Mouse (Mus musculus) E14TG2a.4 (cell line): ENCODE measurements at regions not wholly inside any gene's neighbourhood (a gene's known extent, or its start where the extent isn't known, plus 50 kb on each side); places are given as distances from the start of the nearest gene placed in this dataset.

ENCODE experiments used
- H3K27me3 ChIP-seq: 2 replicates; pipeline ENCODE4 v1.6.1; 2014; ENCODE audit warnings: low read length, control low read depth; ENCODE audit not compliant: insufficient read depth
- H3K36me3 ChIP-seq: 2 replicates; pipeline ENCODE4 v1.6.1; 2014; ENCODE audit warnings: low read length, control low read depth; ENCODE audit not compliant: insufficient read depth
- H3K4me1 ChIP-seq: replicated peaks from 2 replicates; pipeline ENCODE4 v1.6.1; 2014; ENCODE audit warnings: low read depth, low read length, control low read depth
- H3K4me3 ChIP-seq: replicated peaks from 2 replicates; pipeline ENCODE4 v1.5.1; 2014; ENCODE audit warnings: mild to moderate bottlenecking, low read length
- H3K9me3 ChIP-seq: 2 replicates; pipeline ENCODE4 v1.6.1; 2014; ENCODE audit warnings: low read length, control low read depth
- CTCF ChIP-seq: conservative IDR thresholded peaks from 2 replicates; pipeline ENCODE4 v1.5.1; 2014; ENCODE audit warnings: low read length
- NANOG ChIP-seq: IDR thresholded peaks from 2 replicates; pipeline ENCODE4 v1.6.1; 2014; ENCODE audit warnings: borderline replicate concordance, low read length, mixed read lengths
- POU5F1 ChIP-seq: IDR thresholded peaks from 2 replicates; pipeline ENCODE4 v1.6.1; 2014; ENCODE audit warnings: low read length, borderline replicate concordance

- TF ChIP-seq POU5F1 (no peak), CTCF (peak; percentile 94), NANOG (no peak)
- Histone ChIP-seq H3K4me1 (peaks cover 59% of the 10 kb centered on the region), H3K36me3 (no peaks in the 10 kb centered on the region), H3K27me3 (peaks cover 39% of the 10 kb centered on the region), H3K4me3 (peak overlapping the region; percentile 78), H3K9me3 (peaks cover 8% of the 10 kb centered on the region; the same call in 1 of the 2 replicates)
These were observed 87.8 kb upstream of the Sertad2 start for GRCm38 (mm10) chr11:20455085-20455864.

DNA sequence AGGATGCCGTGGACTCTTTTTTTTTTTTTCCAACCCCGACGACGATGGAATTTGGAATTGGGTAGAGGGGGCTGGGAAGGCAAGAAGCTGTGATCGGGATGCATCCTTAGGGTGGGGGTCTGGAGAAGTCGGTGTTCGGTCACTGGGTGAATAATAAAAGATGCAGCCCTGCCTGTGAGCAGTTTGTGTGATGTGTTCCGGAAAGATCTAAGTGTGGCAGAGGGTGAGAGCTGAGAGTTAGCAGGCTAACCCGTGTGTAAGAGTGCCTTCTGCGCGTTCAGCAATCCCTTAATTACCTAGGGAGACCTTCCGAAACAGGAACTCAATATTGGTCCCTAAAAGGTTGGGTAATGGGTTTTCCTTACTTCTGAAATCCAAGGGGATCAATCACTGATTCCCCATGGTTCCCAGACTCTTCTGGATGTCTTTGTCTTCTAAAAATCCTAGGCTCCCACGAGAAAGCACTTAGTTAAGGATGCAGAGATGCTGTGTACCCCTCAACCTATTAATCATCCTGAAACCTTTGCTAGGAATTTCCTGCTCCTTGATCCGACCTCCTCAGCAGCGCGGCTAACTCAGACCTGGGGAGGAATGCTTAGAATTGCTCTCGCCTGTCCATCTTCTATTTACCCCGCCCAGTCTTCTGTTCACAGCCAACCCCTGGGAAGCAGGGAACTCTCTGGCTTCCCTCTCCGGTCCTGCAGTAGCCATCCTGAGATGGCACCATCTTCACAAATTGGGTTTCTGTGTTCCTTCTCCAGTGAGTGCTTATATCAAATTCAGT lies 87.0 kb upstream of the Sertad2 start:
- Histone ChIP-seq H3K36me3 (0 out of 2 replicates have a peak, but pooled peaks cover 5% of the 10 kb centered on the region), H3K27me3 (peaks cover 43% of the 10 kb centered on the region), H3K9me3 (peaks cover 8% of the 10 kb centered on the region; the same call in 1 of the 2 replicates), H3K4me3 (peak overlapping the region; percentile 78), H3K4me1 (peaks cover 56% of the 10 kb centered on the region)
- TF ChIP-seq POU5F1 = no peak
- TF ChIP-seq CTCF = no peak
- no peak for TF ChIP-seq NANOG

DNA sequence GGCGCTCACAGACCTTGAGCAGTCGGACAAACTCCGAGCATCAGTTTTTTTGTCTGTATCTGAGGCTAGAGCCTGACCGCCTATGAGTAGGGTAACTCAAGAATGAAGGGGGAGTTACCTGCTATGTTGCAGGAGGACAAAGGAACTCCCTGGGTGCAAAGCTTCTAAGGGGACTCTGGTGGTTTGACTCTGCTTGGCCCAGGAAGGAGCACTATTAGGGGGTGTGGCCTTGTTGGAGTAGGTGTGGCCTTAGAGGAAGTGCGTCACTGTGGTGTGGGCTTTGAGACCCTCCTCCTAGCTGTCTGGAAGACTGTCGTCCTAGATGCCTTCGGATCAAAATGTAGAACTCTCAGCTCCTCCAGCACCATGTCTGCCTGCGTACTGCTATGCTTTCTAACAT lies 83.9 kb upstream of the Sertad2 start:
- H3K4me1 ChIP-seq = peaks cover 76% of the 10 kb centered on the region
- H3K9me3 ChIP-seq = no peaks in the 10 kb centered on the region

GRCm38 (mm10) chr11:20460501-20460921 lies 82.5 kb upstream of the Sertad2 start:
- H3K36me3 ChIP-seq = 0 out of 2 replicates have a peak, but pooled peaks cover 5% of the 10 kb centered on the region
- TF ChIP-seq POU5F1 (no peak), CTCF (no peak), NANOG (no peak)
- peaks cover 79% of the 10 kb centered on the region for H3K4me1 ChIP-seq
- no peaks in the 10 kb centered on the region for H3K9me3 ChIP-seq
- peaks cover 40% of the 10 kb centered on the region for H3K27me3 ChIP-seq
- H3K4me3 ChIP-seq = no peak overlapping the region

More for the DNA sequence above, 83.9 kb upstream of the Sertad2 start:
- peak overlapping the region; percentile 79 for H3K4me3 ChIP-seq
- H3K27me3 ChIP-seq = peaks cover 35% of the 10 kb centered on the region
- TF ChIP-seq CTCF (no peak), POU5F1 (no peak), NANOG (no peak)
- 0 out of 2 replicates have a peak, but pooled peaks cover 5% of the 10 kb centered on the region for H3K36me3 ChIP-seq

- H3K9me3 ChIP-seq = no peaks in the 10 kb centered on the region
- H3K36me3 ChIP-seq = 0 out of 2 replicates have a peak, but pooled peaks cover 5% of the 10 kb centered on the region
- H3K4me3 ChIP-seq = no peak overlapping the region
- H3K27me3 ChIP-seq = peaks cover 33% of the 10 kb centered on the region
- TF ChIP-seq NANOG = no peak
- no peak for TF ChIP-seq CTCF
- no peak for TF ChIP-seq POU5F1
- H3K4me1 ChIP-seq = peaks cover 81% of the 10 kb centered on the region
These were observed 81.0 kb upstream of the Sertad2 start for GRCm38 (mm10) chr11:20462076-20462475.

DNA sequence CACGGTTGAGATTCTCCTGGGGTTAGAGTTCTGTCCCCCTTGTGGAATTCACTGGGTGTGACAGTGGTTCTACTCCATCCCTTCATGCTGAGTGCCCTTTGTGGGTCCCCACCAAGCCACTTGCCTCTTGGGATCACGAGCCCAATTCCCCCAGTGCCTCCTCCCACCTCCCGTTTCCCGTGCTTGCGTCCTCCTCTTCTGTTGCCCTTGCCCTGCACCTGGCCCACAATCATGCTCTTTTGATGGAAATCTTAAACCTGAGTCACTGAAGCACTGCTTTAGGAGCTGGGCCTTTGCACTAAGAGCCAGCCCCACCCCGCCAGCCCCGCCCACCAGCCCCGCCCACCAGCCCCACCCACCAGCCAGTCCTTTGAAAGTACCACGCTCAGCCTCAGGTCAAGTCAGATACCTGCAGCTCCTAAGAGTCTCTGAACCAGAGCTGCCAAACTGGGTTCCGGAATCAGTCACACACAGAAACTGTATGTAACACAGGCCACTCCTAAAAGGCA lies 79.8 kb upstream of the Sertad2 start:
- H3K4me1 ChIP-seq = peaks cover 87% of the 10 kb centered on the region
- H3K36me3 ChIP-seq = 0 out of 2 replicates have a peak, but pooled peaks cover 5% of the 10 kb centered on the region
- H3K9me3 ChIP-seq = no peaks in the 10 kb centered on the region
- TF ChIP-seq NANOG (no peak), CTCF (peak; percentile 11; the same call in 1 of the 2 replicates)
- 0 out of 2 replicates have a peak overlapping the region, but pooled peaks have one; percentile 32 for H3K4me3 ChIP-seq
- H3K27me3 ChIP-seq = peaks cover 33% of the 10 kb centered on the region

DNA sequence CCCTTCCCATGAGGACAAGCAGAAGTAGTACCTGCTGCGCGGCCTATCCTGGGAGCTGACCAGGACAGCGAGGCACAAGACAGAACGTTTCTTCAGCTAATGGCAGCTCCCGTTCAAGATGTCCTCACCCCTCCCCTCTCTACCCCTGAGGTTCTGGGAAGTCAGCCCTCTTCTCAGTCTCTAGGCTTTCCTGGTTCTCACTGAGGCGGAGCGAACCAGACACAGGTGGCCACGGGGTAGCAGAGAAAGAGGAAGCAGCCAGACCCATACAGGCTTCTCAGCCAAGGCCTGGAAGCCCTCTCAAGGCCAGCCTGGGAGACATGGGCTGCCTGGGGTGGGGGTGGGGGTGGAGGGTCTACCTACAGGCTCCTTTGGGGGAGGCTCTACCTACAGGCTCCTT lies 78.5 kb upstream of the Sertad2 start:
- no peaks in the 10 kb centered on the region for H3K9me3 ChIP-seq
- H3K27me3 ChIP-seq = peaks cover 33% of the 10 kb centered on the region
- H3K4me1 ChIP-seq = peaks cover 88% of the 10 kb centered on the region
- H3K4me3 ChIP-seq = no peak overlapping the region
- no peak for TF ChIP-seq NANOG
- TF ChIP-seq CTCF = no peak
- no peak for TF ChIP-seq POU5F1
- H3K36me3 ChIP-seq = 0 out of 2 replicates have a peak, but pooled peaks cover 5% of the 10 kb centered on the region

GRCm38 (mm10) chr11:20466591-20466990 lies 76.5 kb upstream of the Sertad2 start:
- H3K9me3 ChIP-seq = no peaks in the 10 kb centered on the region
- peak; percentile 18; the same call in 1 of the 2 replicates for TF ChIP-seq POU5F1
- TF ChIP-seq NANOG = peak; percentile 87
- TF ChIP-seq CTCF = no peak

More at GRCm38 (mm10) chr11:20466591-20466990, 76.5 kb upstream of the Sertad2 start:
- Histone ChIP-seq H3K4me1 (peaks cover 93% of the 10 kb centered on the region), H3K4me3 (peak overlapping the region; percentile 32), H3K27me3 (peaks cover 28% of the 10 kb centered on the region), H3K36me3 (no peaks in the 10 kb centered on the region)
